Mouse (Mus musculus) lung, embryonic 15.5 days (tissue): ENCODE data around the gene Mtf2. TPM values are rescaled to one million over a fixed set of nuclear protein-coding genes. Genes with fewer than 3 reads are reported as not detected.
"Not testable (repeated sequence)": the region's sequence is repeated elsewhere in the genome, so short reads cannot be mapped to it uniquely, and the experiment has no call there.

Experiments used
- ATAC-seq: fragments of 200-750 bp; cut with Nextera tagmentation; 2 replicates; pipeline ENCODE4 v1.8.0; 2017; ENCODE audit warnings: moderate number of reproducible peaks, borderline replicate concordance; ENCODE audit not compliant: low FRiP score, low TSS enrichment; ENCODE audit errors: extremely low read depth
- H3K27ac ChIP-seq: fragments of 300-500 bp; sonication (generic); 2 replicates; pipeline ENCODE4 v1.5.1; 2015; ENCODE audit warnings: moderate library complexity, mild to moderate bottlenecking, inconsistent platforms
- H3K27me3 ChIP-seq: fragments of 300-500 bp; sonication (generic); 2 replicates; pipeline ENCODE4 v1.6.1; 2015; ENCODE audit warnings: inconsistent platforms
- H3K36me3 ChIP-seq: fragments of 300-500 bp; sonication (generic); 2 replicates; pipeline ENCODE4 v1.6.1; 2015; ENCODE audit warnings: inconsistent platforms
- H3K4me1 ChIP-seq: fragments of 300-500 bp; sonication (generic); 2 replicates; pipeline ENCODE4 v1.6.1; 2015; ENCODE audit warnings: inconsistent platforms
- H3K4me2 ChIP-seq: fragments of 300-500 bp; sonication (generic); 2 replicates; pipeline ENCODE4 v1.6.1; 2015; ENCODE audit warnings: inconsistent platforms, mild to moderate bottlenecking, moderate library complexity
- H3K4me3 ChIP-seq: fragments of 300-500 bp; sonication (generic); 2 replicates; pipeline ENCODE4 v1.5.1; 2015; ENCODE audit warnings: mild to moderate bottlenecking, inconsistent platforms
- H3K9ac ChIP-seq: fragments of 300-500 bp; sonication (generic); 2 replicates; pipeline ENCODE4 v1.6.1; 2015; ENCODE audit warnings: inconsistent platforms
- H3K9me3 ChIP-seq: fragments of 300-500 bp; sonication (generic); 2 replicates; pipeline ENCODE4 v1.6.1; 2016; ENCODE audit warnings: inconsistent platforms
- WGBS: fragments of 180-500 bp; shearing (Covaris S2); methylation state at CpG from one replicate; pipeline ENCODE4 v1.1.7; 2015; 5-methylcytosine and 5-hydroxymethylcytosine counted together
- polyA plus RNA-seq: library from polyadenylated mRNA; unstranded; fragments of >200 nt; fragmentation: Nextera tagmentation; extraction: Ambion mirVana; gene quantifications from 2 replicates; pipeline ENCODE4 v1.2.1, GENCODE M21; 2015

Gene Mtf2
- 92.0 and 108 TPM in 2 replicates for polyA plus RNA-seq

DNA sequence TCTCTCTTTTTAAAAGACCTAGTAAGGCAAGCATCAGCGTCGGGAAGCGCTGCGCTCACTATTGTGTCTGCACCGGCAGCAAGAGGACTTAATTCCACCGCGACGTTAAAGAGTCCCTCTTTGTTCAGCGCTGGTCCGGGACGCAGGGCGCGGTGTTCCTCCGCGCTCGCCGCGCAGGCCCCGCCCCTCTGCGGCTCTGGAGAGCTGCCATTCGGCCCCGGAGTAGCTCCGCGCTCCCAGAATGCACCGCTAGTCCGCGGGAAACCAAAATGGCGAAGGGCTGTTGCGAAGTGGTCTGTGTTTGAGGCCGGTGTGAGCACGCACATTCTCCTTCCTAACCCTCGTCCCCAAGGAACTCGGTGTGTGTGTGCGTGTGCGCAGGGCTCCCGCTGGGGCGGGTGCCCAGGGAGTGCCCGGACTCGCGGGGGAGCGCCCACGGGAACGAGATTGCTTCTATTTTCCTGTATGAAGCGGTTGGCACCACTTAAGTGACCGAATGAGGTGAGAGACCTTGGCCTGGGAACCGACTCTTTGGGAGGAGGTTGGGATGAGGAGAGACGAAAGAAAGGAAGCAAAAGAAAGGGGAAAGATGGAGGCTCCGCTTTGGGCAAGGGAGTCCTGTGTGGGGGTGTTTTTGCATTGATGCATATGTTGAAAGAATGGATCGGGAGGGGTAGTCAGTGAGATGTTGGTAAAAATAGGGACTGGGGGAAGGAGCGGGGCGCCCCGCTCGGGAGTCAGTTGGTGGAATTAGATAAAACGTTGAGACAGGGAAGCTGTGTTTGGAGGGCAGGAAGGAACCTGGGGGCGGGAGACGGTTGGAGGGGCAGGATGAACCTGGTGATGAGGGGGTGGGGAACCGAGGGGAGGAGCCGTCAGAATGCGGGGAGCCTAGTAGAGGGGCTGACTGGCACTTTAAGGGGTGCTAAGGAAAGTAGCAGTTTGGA lies at the start of gene Mtf2:
Mtf2 (plus strand) TSS at position 210 of the 947 bp plus-strand sequence.
- Histone ChIP-seq H3K36me3 (peaks cover 20% of the 10 kb centered on the region), H3K9me3 (no peaks in the 10 kb centered on the region), H3K27me3 (no peaks in the 10 kb centered on the region), H3K27ac (peak within 1 kb of the TSS; percentile 90), H3K4me3 (peak within 1 kb of the TSS; percentile 82), H3K9ac (peak within 1 kb of the TSS; percentile 97), H3K4me2 (peak within 1 kb of the TSS; percentile 67), H3K4me1 (peaks cover 12% of the 10 kb centered on the region)
- WGBS, result under 1% methylated on average over 59 of the region's 59 CpGs
- ATAC-seq, result peak; percentile 95

DNA sequence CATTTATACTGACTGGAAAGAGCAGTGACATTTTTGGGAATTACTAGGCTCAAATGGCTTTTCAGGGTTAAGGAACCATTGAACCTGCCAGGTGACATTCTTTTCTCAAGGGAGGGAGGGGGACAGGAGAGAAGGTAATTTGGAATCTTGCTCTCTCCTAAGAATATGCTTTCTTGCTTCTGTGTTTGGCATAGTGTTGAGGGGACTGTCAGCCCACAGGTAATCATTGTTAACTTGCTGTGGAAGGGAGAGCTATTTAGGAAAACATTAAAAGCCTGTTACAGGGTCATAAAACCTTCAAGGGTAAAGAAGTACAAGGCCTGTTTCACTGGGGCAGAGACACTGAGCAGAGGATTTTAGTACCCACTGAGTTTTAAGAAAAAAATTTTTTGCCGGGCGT lies 48.2 kb upstream of the Mtf2 start:
- Histone ChIP-seq H3K27ac (no peak overlapping the region), H3K4me1 (no peaks in the 10 kb centered on the region), H3K4me3 (no peak overlapping the region), H3K4me2 (no peak overlapping the region), H3K36me3 (no peaks in the 10 kb centered on the region), H3K27me3 (no peaks in the 10 kb centered on the region), H3K9ac (no peak overlapping the region), H3K9me3 (no peaks in the 10 kb centered on the region)
- no peak for ATAC-seq
- WGBS, result 95% methylated on average over 2 of the region's 2 CpGs

DNA sequence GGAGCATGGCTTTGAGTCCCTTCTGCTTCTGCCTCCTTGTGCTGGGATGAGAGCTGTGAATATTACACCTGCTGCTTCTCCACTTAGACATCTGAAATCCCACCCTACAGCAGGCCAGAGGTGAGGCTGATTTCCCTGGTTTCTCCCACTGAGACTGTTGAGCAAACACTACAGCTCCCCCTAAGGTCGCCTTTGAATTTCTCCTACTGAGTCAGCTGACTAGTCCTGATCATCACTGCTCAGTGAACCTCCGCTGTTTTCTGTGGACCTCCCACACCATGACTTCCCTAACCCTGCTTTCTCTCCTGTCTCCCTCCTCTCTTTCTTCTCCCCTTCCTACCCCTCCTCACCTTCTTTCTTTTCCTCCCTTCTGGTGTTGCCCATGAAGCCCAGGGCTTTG lies 46.1 kb upstream of the Mtf2 start:
- Histone ChIP-seq H3K9me3 (no peaks in the 10 kb centered on the region), H3K9ac (no peak overlapping the region), H3K27ac (no peak overlapping the region), H3K4me1 (no peaks in the 10 kb centered on the region), H3K4me3 (no peak overlapping the region), H3K27me3 (no peaks in the 10 kb centered on the region), H3K4me2 (no peak overlapping the region), H3K36me3 (no peaks in the 10 kb centered on the region)
- WGBS, result 11% methylated on average over 2 of the region's 2 CpGs
- ATAC-seq, result no peak

GRCm38 (mm10) chr5:108021346-108021745 lies 44.1 kb upstream of the Mtf2 start:
- H3K9ac ChIP-seq, result no peak overlapping the region
- WGBS, result 66% methylated on average over 3 of the region's 3 CpGs
- no peaks in the 10 kb centered on the region for H3K9me3 ChIP-seq
- no peak overlapping the region for H3K4me2 ChIP-seq
- H3K4me3 ChIP-seq, result no peak overlapping the region
- no peak for ATAC-seq
- H3K27me3 ChIP-seq, result no peaks in the 10 kb centered on the region
- no peaks in the 10 kb centered on the region for H3K4me1 ChIP-seq
- H3K27ac ChIP-seq, result no peak overlapping the region
- H3K36me3 ChIP-seq, result no peaks in the 10 kb centered on the region

- Histone ChIP-seq H3K4me2 (no peak overlapping the region), H3K4me1 (no peaks in the 10 kb centered on the region), H3K36me3 (no peaks in the 10 kb centered on the region), H3K27me3 (no peaks in the 10 kb centered on the region), H3K9ac (no peak overlapping the region), H3K9me3 (no peaks in the 10 kb centered on the region), H3K4me3 (no peak overlapping the region), H3K27ac (no peak overlapping the region)
- 77% methylated on average over 4 of the region's 4 CpGs for WGBS
- no peak for ATAC-seq
Measured at GRCm38 (mm10) chr5:108028230-108028629, 37.2 kb upstream of the Mtf2 start.

DNA sequence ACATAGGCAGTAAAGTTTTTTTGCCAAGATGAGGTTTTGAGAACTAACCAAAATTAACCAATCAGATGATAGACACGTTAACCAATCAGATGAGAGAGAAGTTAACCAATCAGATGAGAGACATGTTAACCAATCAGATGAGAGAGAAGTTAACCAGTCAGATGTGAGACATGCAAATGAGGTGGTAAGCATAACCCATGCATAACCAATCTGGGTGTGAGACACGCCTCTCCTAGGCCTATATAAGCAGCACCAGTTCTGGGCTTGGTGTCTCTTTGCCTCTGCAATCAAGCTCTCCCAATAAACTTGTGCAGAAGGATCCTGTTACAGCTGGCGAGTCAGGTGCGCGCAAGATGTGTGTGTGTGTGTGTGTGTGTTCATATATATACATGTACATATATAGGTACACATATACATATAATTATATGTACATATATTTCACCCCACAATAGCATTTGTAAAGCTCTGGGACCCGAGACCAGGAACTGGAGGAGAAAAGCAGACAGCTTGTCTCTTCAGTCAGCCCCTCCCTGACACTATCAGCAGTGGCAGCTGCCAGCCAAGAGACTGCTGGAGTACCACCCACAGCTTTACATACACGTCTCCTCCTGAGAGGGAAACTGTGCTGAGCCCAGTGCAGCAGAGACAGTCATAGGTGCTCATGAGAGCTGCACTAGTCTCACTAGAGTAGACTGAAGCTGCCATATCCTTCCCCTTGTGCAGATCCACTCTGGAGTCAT lies 36.5 kb upstream of the Mtf2 start:
- not testable (repeated sequence) for H3K27ac ChIP-seq

GRCm38 (mm10) chr5:108029968-108030367 lies 35.5 kb upstream of the Mtf2 start:
- no peak overlapping the region for H3K9ac ChIP-seq
- no peaks in the 10 kb centered on the region for H3K27me3 ChIP-seq
- H3K4me1 ChIP-seq, result no peaks in the 10 kb centered on the region
- H3K4me3 ChIP-seq, result no peak overlapping the region
- no peak overlapping the region for H3K27ac ChIP-seq
- WGBS, result 66% methylated on average over 2 of the region's 2 CpGs
- no peaks in the 10 kb centered on the region for H3K36me3 ChIP-seq
- H3K4me2 ChIP-seq, result no peak overlapping the region
- no peak for ATAC-seq
- no peaks in the 10 kb centered on the region for H3K9me3 ChIP-seq

More for the DNA sequence above, 36.5 kb upstream of the Mtf2 start:
- H3K9me3 ChIP-seq, H3K4me3 ChIP-seq, H3K27me3 ChIP-seq, ATAC-seq, H3K36me3 ChIP-seq, H3K9ac ChIP-seq, H3K4me1 ChIP-seq, H3K4me2 ChIP-seq: not testable (repeated sequence)
- 83% methylated on average over 7 of the region's 7 CpGs for WGBS

DNA sequence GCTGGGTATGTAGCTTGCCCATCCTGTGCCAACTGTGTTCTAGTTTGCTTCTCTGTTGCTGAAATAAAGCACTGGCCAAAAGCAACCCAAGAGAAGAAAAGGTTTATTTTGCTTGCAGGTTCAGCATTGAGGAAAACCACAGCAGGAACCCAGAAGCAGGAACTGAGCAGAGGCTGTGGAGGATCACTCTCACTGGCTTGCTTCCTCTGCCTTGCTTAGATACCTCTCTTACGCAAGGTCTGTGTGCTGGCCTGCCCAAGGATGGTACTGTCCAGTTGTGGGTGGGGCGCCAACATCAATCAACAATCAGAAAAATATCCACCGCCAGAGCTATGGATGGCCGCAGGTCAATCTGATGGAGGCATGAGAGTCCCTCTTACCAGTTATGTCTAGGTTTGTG lies 34.2 kb upstream of the Mtf2 start:
- H3K27ac ChIP-seq, result no peak overlapping the region
- H3K9me3 ChIP-seq, result no peaks in the 10 kb centered on the region
- no peaks in the 10 kb centered on the region for H3K4me1 ChIP-seq
- ATAC-seq, result no peak
- H3K4me3 ChIP-seq, result no peak overlapping the region
- H3K27me3 ChIP-seq, result no peaks in the 10 kb centered on the region
- H3K4me2 ChIP-seq, result no peak overlapping the region
- no peaks in the 10 kb centered on the region for H3K36me3 ChIP-seq
- H3K9ac ChIP-seq, result no peak overlapping the region
- 90% methylated on average over 4 of the region's 4 CpGs for WGBS

DNA sequence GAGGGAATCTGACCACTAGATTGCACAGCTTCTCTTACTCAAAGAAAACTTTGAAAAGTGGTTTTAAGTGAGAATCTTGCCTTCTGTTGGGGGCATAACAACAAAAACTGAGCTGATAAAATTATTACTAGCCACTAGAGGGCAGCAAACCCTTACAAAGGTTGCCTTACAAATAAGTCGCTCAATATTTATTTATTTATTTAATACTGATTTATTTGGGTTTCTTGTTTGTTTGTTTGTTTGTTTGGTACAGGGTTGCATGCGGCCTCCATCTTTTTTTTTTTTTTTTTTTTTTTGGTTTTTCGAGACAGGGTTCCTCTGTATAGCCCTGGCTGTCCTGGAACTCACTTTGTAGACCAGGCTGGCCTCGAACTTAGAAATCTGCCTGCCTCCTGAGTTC lies 31.3 kb upstream of the Mtf2 start:
- Histone ChIP-seq H3K27me3 (no peaks in the 10 kb centered on the region), H3K27ac (no peak overlapping the region), H3K9me3 (no peaks in the 10 kb centered on the region), H3K4me3 (no peak overlapping the region), H3K36me3 (no peaks in the 10 kb centered on the region), H3K4me1 (no peaks in the 10 kb centered on the region), H3K9ac (no peak overlapping the region), H3K4me2 (no peak overlapping the region)
- WGBS, result 33% methylated on average over 4 of the region's 4 CpGs
- no peak for ATAC-seq

GRCm38 (mm10) chr5:108035523-108035922 lies 30.0 kb upstream of the Mtf2 start:
- no peak overlapping the region for H3K9ac ChIP-seq
- no peaks in the 10 kb centered on the region for H3K9me3 ChIP-seq
- no peaks in the 10 kb centered on the region for H3K4me1 ChIP-seq
- WGBS, result 18% methylated on average over 2 of the region's 2 CpGs
- H3K27me3 ChIP-seq, result no peaks in the 10 kb centered on the region
- no peak overlapping the region for H3K27ac ChIP-seq
- no peaks in the 10 kb centered on the region for H3K36me3 ChIP-seq
- H3K4me2 ChIP-seq, result no peak overlapping the region
- ATAC-seq, result no peak
- H3K4me3 ChIP-seq, result no peak overlapping the region

DNA sequence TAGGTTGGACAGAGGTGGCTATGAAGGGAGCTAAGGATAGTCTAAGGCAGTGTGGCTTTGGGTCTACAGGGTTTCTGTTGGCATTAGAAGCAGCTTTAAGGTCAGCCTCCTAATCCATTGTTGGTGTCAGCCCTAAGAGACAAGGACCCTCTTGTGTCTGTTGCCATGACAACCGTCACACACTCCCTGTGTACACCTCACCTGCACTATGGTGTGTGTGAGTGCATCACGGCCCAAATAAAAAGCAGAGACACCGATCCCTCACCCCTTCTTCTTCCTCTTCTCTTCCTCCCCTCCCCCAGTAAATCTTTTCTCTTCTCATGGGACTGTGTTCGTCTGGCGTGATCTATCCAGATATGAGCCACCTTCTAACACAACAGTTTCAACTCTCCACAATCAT lies 23.4 kb upstream of the Mtf2 start:
- Histone ChIP-seq H3K4me3 (no peak overlapping the region), H3K27me3 (no peaks in the 10 kb centered on the region), H3K9ac (no peak overlapping the region), H3K4me2 (no peak overlapping the region), H3K27ac (no peak overlapping the region), H3K4me1 (no peaks in the 10 kb centered on the region), H3K36me3 (no peaks in the 10 kb centered on the region), H3K9me3 (no peaks in the 10 kb centered on the region)
- WGBS, result 72% methylated on average over 5 of the region's 5 CpGs
- no peak for ATAC-seq

DNA sequence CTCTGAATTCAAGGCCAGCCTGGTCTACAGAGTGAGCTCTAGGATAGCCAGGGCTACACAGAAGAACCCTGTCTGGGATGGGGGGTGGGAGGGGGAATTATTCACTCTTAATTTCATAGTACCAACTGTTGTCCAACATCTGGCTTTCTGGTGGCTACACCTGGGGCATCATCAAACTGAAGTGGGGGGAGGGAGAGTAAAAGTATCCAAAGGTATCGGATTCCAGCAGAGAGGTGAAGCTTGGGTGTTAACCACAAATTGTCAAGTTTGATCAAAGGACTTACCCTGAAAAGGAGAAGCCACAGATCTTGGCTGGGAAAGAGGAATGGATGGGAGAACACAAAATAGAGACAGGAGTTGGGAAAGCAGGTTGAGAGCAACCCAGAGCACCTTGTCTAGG lies 21.6 kb upstream of the Mtf2 start:
- H3K36me3 ChIP-seq, result no peaks in the 10 kb centered on the region
- no peak overlapping the region for H3K4me2 ChIP-seq
- no peak for ATAC-seq
- H3K9me3 ChIP-seq, result no peaks in the 10 kb centered on the region
- WGBS, result 26% methylated on average over 1 of the region's 1 CpGs
- H3K9ac ChIP-seq, result no peak overlapping the region
- no peak overlapping the region for H3K27ac ChIP-seq
- H3K27me3 ChIP-seq, result no peaks in the 10 kb centered on the region
- no peak overlapping the region for H3K4me3 ChIP-seq
- H3K4me1 ChIP-seq, result no peaks in the 10 kb centered on the region
